Comparison of ENCODE assay signal across 1 mouse cellular context in genomic region chr5:145140611-145141010, GRCm38 (mm10).
TF ChIP-seq lines count a peak whose summit lies in the region.

No protein-coding gene starts in this region.

TF ChIP-seq in MEL, 35 proteins besides CTCF, POLR2A, EP300 and RAD21:
- 0 out of 2 replicates have a peak, but pooled peaks have one; percentile 0 for TF ChIP-seq MAZ (IDR thresholded peaks at IDR 0.05; ENCODE audit: low read depth, low read length)
- no peak for TF ChIP-seq ZNF384 (IDR thresholded peaks at IDR 0.05; ENCODE audit: low read depth, low read length)
